Mouse (Mus musculus) ES-CJ7 (cell line): ENCODE measurements around the gene Draxin.
A peak's percentile ranks its signal among the peaks of the same experiment; 100 is the strongest.
"Not testable (repeated sequence)": the region's sequence is repeated elsewhere in the genome, so short reads cannot be mapped to it uniquely, and the experiment has no call there.

ENCODE experiments used
- DNase-seq: peaks from one replicate; pipeline ENCODE4 v3.0.0; 2011; ENCODE audit warnings: low read depth, low spot score

Draxin gene

DNA sequence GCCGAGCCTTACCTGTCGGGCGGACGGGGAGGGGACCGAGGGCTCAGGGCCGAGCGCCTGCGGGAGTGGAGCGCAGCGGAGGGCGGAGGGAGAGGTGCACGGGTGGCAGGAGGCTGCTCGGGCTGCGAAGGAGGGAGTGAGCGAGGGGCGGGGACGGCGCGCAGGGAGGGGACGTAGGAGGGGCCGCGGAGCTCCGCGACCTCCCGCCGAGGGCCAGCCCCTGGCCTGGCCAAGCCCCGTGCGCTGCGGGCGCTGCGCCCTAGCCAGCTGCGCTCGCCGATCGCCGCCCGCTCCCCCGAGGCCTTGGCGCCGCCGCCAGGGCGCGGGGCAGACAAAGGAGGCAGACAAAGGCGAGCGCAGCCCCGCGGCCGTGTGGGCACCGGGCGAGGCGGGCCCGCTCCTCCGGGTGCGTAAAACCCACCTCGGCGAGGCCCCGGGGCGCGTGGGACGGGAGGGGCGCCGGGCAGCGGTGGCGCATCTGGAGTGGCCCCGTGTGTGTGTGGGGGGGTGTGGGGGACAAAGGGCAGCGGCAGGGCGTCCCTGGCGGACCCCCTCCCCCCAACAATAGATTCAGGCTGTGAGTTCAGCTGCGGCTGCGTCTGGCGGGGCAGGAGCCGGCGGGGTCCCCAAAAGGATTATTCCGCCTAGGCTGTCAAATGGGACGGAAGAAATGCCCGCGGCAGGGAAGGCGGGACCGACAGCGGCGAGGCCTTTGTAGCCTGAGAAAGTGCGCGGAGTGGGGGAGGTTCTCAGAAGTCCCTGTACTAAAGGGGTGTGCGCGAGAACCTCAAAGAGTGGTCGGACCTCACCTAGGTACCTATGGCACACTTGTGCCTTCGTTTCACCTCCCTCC lies at the start of gene Draxin:
TSS of gene Draxin (minus strand) at position 138 of the 853 bp plus-strand sequence.
- DNase-seq = peak; percentile 62

DNA sequence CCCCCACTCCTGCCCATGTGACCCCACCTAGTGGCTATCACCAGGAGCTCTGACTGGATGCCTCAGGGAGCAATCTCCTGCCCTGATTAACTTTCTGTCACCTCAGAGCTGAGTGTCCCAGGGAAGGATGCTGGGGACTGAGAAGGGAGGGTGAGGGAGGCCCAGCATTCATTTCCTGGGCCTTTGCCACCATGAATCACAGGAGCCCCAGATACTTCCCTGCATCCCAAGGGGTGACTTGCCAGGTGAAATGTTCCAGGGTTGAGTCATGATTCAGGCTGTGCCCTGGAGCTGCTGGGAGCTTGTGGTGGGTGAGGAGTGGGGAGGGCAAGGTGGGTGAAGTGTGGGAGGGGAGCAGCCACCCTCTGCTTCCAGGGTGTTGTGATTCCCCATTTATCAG lies 47.2 kb upstream of the Draxin start:
- DNase-seq = no peak

DNA sequence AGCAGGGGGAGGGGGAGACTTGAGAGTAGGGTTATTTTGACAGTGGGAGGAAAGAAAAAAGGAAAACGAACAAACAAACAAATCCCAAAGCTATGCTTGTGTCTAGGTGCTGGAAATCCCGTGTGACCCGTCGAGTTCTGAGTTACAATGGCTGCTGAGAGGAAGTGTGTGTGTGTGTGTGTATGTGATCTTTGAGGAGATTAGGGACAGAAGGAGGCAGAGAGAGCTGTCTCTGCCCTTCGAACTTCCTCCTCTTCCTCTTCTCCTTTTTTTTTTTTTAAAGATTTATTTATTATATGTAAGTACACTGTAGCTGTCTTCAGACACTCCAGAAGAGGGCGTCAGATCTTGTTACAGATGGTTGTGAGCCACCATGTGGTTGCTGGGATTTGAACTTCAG lies 46.1 kb upstream of the Draxin start:
- DNase-seq = not testable (repeated sequence)

DNA sequence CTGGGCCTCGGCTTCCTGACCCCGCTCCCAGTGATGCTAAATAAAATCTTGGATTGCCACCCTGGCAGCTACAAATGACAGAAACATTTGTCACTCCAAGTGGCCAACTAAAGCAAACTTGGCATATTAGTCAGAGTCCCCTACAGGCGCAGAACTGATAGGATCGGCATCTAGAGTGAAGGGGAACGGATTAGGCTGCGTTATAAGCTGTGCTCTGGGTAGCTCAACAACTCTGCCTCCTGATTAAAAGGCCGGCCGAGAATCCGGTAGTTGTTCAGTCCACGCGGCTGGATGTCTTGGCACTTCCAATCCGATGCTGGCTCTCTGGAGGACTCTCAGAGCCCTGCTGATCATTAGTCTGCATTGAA lies 44.0 kb upstream of the Draxin start:
- no peak for DNase-seq

DNA sequence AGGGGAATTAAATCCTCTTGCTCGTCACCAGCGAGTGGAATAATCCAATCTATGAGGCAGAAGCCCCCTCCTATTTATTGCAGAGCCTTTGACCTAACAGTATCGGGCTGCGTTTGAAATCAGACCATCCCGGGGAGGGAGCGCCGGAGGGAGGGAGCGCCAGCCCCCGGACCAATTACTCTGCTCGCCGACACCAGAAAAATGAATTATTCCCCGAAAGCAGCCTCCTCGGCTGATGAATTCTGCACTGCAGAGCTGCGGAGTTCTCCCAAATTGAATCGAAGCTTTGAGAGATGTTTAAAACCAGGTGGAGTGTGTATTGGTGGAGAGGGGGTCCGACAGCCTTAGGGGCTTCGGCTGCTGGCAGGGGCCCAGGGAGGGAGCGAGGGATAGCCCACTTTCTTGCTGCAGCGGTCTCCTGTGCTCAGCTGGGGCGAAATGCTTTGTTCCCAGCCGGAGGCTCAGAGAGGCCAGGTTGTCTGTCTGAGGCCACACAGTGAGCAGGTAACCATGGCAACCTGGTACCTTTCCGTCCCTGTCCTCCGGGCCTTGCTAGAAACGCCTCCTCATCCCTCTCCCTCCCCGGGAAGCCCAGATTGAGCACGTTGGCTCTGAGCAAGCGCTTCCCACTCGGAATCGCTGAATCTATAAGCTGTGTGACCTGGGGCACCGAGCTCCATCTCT lies 43.5 kb upstream of the Draxin start:
- DNase-seq = peak; percentile 77

DNA sequence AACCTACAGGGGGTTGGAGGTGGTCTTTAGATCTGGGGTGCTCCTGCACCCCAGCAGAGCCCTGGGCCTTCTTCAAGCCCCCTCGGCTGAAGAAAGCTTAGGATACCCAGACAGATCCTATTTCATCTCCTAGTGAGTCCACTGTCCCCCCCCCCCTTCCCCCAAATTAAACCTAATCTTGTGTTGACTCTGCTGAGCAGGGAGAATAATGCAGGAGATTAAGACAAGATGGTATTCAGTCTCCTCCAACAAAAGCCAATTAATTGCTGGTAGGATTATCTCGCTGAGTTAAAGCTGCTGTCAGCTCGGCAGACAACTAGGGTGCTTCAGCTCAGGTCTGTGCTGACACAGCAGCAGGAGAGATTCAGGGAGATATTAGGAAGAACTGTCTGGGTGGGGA lies 40.8 kb upstream of the Draxin start:
- no peak for DNase-seq

DNA sequence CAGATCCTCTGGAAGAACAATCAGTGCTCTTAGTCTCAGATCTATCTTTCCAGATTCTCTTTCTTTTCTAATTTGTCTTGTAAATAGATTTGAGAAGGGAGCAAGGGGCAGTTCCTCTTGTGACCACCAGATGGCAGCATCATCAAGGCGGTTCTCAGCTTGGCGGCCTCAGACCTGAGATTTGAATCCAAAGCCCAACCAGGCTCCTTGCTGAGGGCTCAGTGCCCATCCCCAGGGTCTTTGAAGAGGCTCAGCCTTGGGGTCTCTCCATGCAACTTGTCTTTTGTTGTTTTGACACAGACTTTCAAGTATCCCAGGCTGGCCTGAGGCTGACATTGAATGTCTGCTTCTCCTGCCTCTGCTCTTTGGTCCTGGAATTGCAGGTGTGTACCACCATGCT lies 40.3 kb upstream of the Draxin start:
- peak; percentile 66 for DNase-seq

DNA sequence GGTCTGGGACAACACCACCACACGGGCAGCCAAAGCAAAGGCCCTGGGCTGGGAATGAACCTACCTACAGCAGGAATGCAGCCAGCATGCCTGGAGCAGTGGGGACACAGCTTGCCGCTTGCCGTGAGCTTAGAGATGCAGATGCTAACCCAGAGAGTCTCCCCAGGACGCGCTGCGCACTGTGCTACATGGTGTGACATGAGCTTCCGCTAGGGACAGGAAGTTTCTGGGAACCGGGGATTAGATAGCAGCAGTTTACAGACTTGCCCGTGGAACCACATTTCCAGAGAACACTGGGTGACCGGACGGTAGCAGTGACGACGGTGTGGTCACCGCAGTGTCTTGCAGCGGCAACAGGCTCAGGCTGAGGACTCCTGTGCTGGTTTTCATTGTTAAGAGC lies 39.1 kb upstream of the Draxin start:
- DNase-seq = peak; percentile 89

DNA sequence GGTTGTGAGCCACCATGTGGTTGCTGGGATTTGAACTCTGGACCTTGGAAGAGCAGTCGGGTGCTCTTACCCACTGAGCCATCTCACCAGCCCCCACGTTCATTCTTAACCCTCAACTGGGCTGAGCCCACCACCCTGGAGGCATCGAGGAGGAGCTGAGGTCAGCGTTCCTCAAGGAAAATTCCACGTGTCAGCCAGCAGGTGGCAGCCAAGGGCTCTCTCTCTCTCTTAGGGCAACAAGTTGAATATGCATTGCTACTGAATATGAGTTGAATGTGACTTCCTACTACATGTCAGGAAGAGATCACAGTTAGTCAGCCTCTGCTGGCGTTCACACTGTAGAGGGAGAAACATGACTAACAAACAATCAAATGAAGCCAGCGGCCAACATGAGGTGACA lies 37.8 kb upstream of the Draxin start:
- peak; percentile 78 for DNase-seq

DNA sequence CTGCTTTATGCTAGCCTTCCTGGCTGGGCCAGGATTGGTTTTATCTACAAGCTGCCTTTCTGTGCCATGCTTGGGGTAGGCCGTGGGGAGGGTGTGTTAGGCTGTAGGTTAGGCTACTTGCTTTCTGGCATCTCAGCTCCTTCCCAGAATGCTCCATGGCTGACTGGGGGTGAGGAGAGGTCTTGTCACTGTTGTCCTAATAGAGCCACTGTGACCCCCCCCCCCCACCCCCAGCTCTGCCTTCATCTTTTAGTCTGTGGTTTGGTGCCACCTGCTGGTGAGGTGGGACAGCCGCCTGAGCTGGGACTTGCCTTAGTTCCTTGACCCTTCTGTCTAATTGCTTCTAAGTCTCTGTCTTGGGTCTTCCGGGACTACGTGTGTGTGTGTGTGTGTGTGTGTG lies 36.5 kb upstream of the Draxin start:
- peak; percentile 72 for DNase-seq

DNA sequence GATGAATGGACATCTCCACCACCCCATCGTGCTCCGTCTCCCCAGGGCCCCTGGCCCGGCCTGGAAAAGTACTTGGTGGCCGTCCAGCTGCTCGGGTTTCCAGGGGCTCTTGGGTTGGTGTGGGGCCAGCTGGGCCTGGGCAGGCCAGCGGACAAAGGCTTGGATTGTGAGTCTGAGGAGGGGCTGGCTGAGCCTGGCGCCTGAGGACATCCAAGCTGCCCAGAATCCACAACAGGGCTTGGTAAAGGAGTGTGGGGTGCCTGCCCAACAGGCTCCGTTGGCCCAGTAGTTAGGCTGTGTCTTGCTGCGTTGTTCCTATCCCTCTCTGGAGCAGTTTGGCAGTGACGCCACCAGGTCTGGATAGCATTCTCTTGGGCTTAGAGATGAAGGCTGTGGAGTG lies 35.9 kb upstream of the Draxin start:
- no peak for DNase-seq

DNA sequence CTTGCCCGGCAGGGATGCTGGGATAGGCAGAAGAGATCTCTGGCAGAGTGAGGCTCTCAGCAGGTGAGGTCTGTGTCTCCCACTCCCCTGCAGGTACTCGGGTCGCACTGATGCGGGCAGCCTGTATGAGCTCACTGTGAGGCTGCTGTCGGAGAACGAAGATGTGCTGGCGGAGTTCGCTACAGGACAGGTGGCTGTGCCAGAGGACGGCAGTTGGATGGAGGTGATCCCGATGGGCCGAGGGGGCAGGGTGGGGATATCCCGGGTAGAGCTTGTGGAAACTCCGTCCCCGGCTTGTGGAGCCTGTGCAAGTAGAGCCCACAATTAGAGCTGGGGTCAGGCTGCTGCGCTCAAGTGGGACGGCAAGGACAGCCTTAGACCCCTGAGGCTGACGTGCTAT lies 35.1 kb upstream of the Draxin start:
- no peak for DNase-seq

DNA sequence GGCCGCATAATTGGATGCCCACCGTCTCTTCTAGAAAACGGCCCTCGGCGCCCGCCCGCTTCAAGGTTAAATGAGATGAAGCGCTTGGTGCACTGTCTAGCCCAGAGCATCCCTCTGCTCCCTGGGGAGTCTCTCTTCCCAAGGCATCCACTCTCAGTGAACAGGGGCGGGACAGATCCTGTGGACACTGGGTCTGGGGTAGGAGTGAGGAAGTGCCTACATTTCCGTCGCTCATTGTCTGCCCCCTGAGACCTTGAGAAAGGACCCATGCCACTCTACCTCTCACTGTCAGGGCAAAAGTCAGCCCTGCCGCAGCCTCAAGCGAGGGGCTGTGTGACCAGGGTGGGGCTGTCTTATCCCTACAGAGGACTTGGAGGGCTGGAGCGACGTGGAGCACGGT lies 34.0 kb upstream of the Draxin start:
- no peak for DNase-seq

DNA sequence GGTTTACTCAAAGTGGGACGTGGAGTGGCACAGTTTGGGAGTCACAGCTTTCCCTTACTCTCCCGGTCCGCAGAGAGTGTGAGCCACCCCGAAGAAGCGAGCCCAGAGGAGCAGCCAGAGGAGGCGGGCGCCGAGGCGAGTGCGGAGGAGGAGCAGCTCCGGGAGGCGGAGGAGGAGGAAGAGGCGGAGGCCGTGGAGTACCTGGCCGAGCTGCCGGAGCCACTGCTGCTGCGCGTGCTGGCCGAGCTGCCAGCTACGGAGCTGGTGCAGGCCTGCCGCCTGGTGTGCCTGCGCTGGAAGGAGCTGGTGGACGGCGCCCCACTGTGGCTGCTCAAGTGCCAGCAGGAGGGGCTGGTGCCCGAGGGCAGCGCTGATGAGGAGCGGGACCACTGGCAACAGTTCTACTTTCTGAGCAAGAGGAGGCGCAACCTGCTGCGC lies 33.5 kb upstream of the Draxin start:
- DNase-seq = peak; percentile 86

DNA sequence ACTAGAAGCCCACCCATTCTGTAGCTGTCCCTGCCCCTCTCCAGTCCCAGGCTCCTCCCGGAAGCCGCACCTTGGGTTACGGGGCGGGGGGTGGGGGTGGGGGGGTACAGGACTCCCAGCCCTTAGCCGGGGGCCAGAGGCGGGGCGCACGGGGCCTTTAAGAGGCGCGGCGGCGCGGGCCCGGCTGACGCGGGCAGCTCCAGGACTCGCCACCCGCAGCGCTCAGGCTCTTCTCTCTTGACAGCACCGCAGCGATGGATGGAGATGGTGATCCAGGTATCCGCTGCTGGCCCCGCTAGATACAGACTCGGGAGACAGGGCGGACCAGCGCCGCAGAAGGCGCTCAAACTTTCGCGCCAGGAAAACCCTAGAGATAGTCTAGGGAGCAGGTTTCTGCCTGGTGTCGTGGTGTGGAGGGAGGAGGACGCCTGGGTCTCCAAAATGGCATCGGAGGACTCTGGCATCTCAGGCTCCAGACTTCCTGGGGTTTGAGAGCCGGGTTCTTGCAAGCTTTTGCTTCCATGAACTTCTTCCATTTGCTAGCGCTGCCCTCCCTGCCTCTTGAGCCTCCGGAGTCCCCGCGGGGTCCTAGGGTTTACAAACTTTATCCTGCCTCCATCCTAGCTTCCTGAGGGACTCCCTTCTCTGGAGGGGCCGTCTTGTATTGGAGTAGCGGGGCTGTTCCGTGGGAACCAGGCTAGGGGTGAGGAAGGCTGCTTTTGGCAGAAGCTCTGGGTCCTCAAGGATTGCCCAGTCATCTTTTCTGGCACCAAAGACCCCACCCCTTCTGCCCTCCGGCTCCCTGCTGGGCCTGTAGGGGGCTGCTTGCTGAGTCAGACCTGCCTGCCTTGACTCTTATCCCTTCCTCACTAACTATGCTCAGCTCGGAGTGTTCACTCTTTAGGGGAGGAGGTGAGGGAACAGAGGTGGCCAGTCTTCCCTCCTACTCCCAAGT lies 30.2 kb upstream of the Draxin start, which contains the start of the genes Fbxo44 and Fbxo2:
TSS of gene Fbxo44 (minus strand) at position 47 of the 955 bp plus-strand sequence.
TSS of gene Fbxo2 (plus strand) at position 186 of the 955 bp plus-strand sequence.
- no peak for DNase-seq

DNA sequence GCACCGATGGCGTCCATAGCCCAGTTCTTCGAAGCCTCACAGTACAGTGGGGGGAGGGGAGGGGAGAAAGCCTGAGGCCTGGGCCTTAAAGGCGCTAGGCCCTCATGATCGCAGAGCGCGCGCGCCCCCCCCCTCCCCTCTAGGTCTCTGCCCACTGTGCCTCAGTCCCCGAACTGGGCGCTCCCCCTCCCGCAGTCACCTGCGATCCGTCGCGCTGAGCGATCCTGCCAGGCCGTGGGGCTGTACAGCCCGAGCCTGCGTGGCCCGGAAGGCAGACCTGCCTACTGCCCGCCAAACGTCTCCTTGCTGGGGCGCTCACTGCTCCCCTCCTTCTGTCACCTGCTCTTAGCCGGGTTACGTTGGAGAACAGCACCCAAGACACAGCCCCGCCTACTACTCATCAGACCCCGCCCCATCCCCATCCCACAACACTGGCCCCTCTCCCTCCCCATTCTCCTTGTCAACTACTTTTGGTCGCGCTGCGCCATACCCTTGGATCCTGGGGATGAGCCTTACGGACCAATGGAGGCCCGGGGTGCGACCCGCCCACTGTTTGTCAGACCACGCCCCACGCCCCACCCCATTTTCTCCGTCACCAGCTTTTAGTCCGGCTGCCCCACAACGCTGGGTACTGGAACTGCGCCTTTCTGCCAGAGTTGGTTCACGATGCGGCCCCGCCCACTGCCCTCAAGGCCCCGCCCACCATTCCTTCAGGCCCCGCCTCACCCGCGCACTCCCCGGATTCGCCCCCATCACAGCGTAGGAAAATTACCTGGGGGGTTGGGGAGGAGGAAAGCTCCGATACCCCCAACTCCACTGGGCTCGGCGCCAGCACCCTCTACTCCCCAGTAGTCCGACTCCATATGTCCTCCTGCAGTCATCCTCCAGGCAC lies 29.3 kb upstream of the Draxin start:
- peak; percentile 99 for DNase-seq

DNA sequence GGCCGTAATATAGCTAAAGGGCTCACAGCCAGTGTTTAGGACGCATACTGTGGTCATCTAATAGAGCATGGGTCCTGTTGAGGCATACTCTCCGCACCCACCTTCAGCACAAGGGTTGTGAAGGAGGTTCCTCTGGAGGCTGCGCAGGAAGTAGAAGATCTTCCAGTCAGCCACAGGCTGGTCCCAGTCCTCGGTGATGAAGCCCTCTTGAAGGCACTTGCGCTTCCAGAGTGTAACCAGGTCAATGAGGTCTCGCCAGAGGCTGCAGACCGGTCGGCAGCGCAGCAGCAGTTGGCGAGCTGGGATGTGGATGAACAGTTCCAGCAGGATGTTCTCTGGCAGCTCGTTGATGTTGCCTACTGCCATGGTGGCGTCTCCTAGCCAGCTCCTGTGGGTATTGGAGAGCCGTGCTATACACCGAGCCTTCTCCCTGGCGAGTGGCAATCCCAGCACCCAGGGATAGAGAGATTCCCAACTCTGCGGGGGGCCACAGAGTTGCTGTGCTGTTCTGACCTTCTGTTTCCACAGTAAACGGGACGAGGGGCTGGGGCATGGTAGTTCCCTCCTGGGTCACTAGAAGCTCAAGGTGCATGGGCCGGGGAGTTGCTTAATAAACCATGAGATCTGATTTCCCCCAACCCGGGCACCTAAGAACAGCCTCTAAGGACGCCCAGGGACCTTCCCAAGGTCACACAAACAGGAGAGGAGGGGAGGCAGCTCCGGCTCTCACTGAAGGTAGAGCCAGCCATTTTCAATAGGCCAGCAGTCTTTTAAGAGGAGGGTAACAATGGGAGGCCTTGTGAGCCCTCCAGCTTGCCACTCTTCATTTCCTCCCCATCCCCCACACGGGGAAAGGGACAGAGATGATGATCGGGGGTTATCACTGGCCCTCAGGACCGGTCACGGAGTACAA lies 28.2 kb upstream of the Draxin start:
- DNase-seq = peak; percentile 54

DNA sequence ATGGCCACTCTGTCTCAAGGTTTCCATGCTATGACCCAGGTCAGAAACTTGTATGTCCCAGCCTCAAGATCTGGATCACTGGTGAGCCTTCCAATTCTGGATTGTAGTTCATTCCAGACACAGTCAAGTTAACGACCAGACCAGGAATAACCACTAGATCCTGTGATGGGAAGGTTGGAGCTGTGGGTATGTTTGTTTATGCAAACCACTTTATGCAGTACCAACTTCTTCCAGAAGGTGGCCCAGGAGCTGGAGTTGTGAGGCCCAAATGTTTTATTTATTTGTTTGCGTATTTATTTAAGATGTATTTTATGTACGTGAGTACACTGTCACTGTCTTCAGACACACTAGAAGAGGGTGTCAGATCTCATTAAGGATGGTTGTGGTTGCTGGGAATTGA lies 24.5 kb upstream of the Draxin start:
- peak; percentile 74 for DNase-seq

DNA sequence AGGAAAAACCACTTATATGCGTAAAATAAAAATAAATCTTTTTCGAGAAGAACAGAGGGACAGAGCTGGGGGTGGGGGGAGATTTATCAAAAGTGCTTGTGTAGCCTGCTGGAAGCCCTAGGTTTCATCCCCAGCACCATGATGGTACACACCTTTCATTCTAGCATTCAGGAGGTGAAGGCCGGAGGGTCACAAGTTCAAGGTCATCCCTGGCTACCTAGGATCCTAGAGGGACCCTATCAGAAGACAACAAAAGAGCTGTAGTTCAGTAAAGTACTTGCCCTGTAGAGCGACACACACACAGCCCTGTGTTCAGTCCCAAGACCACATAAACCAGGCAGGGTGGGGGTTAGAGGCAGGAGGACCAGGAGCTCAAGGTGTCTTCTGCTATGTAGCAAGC lies 23.5 kb upstream of the Draxin start:
- DNase-seq = peak; percentile 90

DNA sequence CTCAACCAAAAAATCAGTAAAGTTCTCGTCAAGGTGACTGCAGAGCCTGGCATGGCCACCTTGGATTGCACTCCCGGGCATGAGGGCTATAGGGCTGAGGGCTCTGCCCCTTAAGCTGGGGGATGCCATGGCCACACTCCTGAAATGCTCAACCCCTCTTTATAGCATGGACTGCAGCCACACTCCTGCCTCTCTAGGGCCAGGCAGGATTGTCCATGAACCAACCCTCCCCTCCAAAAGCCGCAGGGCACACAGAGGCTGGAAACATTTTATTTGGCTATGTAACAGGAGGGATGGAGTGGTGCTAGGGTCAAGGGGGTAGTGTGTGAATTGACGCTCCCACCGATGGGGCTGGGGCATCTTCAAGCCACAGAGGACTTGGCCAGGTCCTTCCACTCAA lies 22.0 kb upstream of the Draxin start:
- DNase-seq = no peak
